Mouse (Mus musculus) intestine, postnatal 0 days (tissue): ENCODE data around the gene Ccpg1os. TPM values are rescaled to one million over a fixed set of nuclear protein-coding genes. Genes with fewer than 3 reads are reported as not detected.

Experiments used
- ATAC-seq: fragments of 200-750 bp; cut with Nextera tagmentation; 2 replicates; pipeline ENCODE4 v1.8.0; 2017; ENCODE audit warnings: mild to moderate bottlenecking, moderate TSS enrichment, moderate library complexity
- H3K27ac ChIP-seq: fragments of 300-500 bp; sonication (generic); 2 replicates; pipeline ENCODE4 v1.5.1; 2014; ENCODE audit warnings: mild to moderate bottlenecking, low read depth, low read length, moderate library complexity
- H3K27me3 ChIP-seq: fragments of 300-500 bp; sonication (generic); replicated peaks from 2 replicates; pipeline ENCODE4 v1.6.1; 2014; ENCODE audit warnings: low read length, mixed read lengths; ENCODE audit not compliant: control insufficient read depth, insufficient read depth
- H3K36me3 ChIP-seq: fragments of 300-500 bp; sonication (generic); 2 replicates; pipeline ENCODE4 v1.6.1; 2014; ENCODE audit warnings: mild to moderate bottlenecking, moderate library complexity; ENCODE audit not compliant: control insufficient read depth, insufficient read depth
- H3K4me1 ChIP-seq: fragments of 300-500 bp; sonication (generic); replicated peaks from 2 replicates; pipeline ENCODE4 v1.6.1; 2014; ENCODE audit warnings: antibody characterized with exemption, low read length, mixed read lengths; ENCODE audit not compliant: control insufficient read depth, insufficient read depth
- H3K4me2 ChIP-seq: fragments of 300-500 bp; sonication (generic); replicated peaks from 2 replicates; pipeline ENCODE4 v1.6.1; 2014; ENCODE audit warnings: low read depth, mild to moderate bottlenecking, moderate library complexity
- H3K4me3 ChIP-seq: fragments of 300-500 bp; sonication (generic); 2 replicates; pipeline ENCODE4 v1.5.1; 2014; ENCODE audit warnings: low read depth, low read length
- H3K9ac ChIP-seq: fragments of 300-500 bp; sonication (generic); 2 replicates; pipeline ENCODE4 v1.6.1; 2014; ENCODE audit warnings: mild to moderate bottlenecking, low read depth, low read length
- H3K9me3 ChIP-seq: fragments of 300-500 bp; sonication (generic); 2 replicates; pipeline ENCODE4 v1.6.1; 2016; ENCODE audit warnings: mixed run types; ENCODE audit not compliant: control insufficient read depth
- CTCF ChIP-seq: sonication (generic); IDR thresholded peaks from 2 replicates; pipeline ENCODE4 v1.5.1; 2016; ENCODE audit warnings: low read depth, mild to moderate bottlenecking, control low read depth, antibody characterized with exemption, moderate library complexity
- WGBS: fragments of 180-500 bp; shearing (Covaris S2); extraction: QIAGEN DNeasy Blood & Tissue Kit; methylation state at CpG from one replicate; pipeline ENCODE4 v1.1.7; 2014; 5-methylcytosine and 5-hydroxymethylcytosine counted together
- polyA plus RNA-seq: library from polyadenylated mRNA; unstranded; fragments of >200 nt; fragmentation: Nextera tagmentation; extraction: Ambion mirVana; gene quantifications from 2 replicates; pipeline ENCODE4 v1.2.1, GENCODE M21; 2015

The Ccpg1os gene
- polyA plus RNA-seq, 1 experiment from 2014 or later: 7.7 TPM

GRCm38 (mm10) chr9:72991420-72991819, 6.2 kb upstream of the Ccpg1os start:
- no peak for TF ChIP-seq CTCF
- 88% methylated on average over 2 of the region's 2 CpGs for WGBS
- Histone ChIP-seq H3K4me3 (no peak overlapping the region), H3K36me3 (no peaks in the 10 kb centered on the region), H3K9ac (no peak overlapping the region), H3K4me1 (no peaks in the 10 kb centered on the region), H3K27ac (no peak overlapping the region), H3K4me2 (no peak overlapping the region), H3K9me3 (no peaks in the 10 kb centered on the region), H3K27me3 (no peaks in the 10 kb centered on the region)
- no peak for ATAC-seq

- no peak for ATAC-seq
Observed at GRCm38 (mm10) chr9:72988706-72989105, 3.5 kb upstream of the Ccpg1os start.

GRCm38 (mm10) chr9:72987703-72988102, 2.5 kb upstream of the Ccpg1os start:
- WGBS: 59% methylated on average over 3 of the region's 3 CpGs
- Histone ChIP-seq H3K9me3 (no peaks in the 10 kb centered on the region), H3K4me2 (no peak overlapping the region), H3K27ac (no peak overlapping the region), H3K4me3 (no peak overlapping the region), H3K36me3 (no peaks in the 10 kb centered on the region), H3K4me1 (peaks cover 6% of the 10 kb centered on the region; the same call in 1 of the 2 replicates), H3K9ac (no peak overlapping the region), H3K27me3 (no peaks in the 10 kb centered on the region)
- ATAC-seq: no peak
- no peak for TF ChIP-seq CTCF

More at GRCm38 (mm10) chr9:72988706-72989105, 3.5 kb upstream of the Ccpg1os start:
- peaks cover 6% of the 10 kb centered on the region; the same call in 1 of the 2 replicates for H3K4me1 ChIP-seq
- H3K9me3 ChIP-seq: no peaks in the 10 kb centered on the region
- no peak for TF ChIP-seq CTCF
- no peak overlapping the region for H3K4me3 ChIP-seq
- H3K9ac ChIP-seq: no peak overlapping the region
- H3K36me3 ChIP-seq: no peaks in the 10 kb centered on the region
- no peak overlapping the region for H3K27ac ChIP-seq
- H3K27me3 ChIP-seq: no peaks in the 10 kb centered on the region
- 88% methylated on average over 5 of the region's 5 CpGs for WGBS
- H3K4me2 ChIP-seq: no peak overlapping the region

DNA sequence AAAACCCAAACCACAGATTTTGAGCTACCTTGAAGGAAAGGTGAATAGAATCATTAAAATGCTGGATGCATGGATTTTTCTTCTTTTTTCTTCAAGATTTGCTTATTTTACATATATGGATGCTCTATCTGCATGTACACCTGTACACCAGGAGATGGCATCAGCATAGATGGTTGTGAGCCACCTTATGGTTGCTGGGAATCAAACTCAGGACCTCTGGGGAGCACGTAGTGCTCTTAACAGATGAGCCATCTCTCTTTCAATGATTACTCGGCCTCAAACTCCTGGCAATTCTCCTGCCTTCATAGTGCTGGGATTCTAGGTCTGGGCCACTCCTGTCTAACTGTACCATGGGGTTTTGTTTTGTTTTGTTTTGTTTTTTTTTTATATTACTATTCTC, 2.1 kb downstream of the Ccpg1os start:
- peak; percentile 40 for TF ChIP-seq CTCF
- WGBS: 65% methylated on average over 2 of the region's 2 CpGs
- no peak overlapping the region for H3K4me3 ChIP-seq

DNA sequence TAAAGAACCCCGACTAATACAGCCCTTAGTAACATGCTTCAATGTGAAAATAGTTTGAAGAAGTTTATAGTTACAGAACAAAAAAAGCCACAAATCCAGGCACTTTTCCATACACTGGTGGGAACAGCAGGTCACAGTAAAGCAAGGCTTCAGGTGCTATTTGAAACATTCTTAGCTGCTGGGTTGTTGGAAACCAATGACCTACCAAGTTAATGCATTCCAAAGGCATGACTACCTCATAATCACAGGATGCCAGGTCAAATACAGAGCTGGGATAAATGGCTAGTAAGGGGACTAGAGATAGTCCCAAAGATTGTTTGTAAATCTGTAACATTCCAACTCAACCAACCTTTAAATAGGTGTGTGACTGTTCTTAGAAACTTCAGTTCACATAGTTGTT, 9.9 kb downstream of the Ccpg1os start:
- 95% methylated on average over 1 of the region's 1 CpGs for WGBS
- ATAC-seq: no peak

More for the DNA sequence above, 2.1 kb downstream of the Ccpg1os start:
- Histone ChIP-seq H3K9ac (no peak overlapping the region), H3K36me3 (no peaks in the 10 kb centered on the region), H3K27ac (no peak overlapping the region), H3K4me2 (no peak overlapping the region), H3K27me3 (no peaks in the 10 kb centered on the region), H3K9me3 (no peaks in the 10 kb centered on the region), H3K4me1 (peaks cover 6% of the 10 kb centered on the region; the same call in 1 of the 2 replicates)
- ATAC-seq: no peak

DNA sequence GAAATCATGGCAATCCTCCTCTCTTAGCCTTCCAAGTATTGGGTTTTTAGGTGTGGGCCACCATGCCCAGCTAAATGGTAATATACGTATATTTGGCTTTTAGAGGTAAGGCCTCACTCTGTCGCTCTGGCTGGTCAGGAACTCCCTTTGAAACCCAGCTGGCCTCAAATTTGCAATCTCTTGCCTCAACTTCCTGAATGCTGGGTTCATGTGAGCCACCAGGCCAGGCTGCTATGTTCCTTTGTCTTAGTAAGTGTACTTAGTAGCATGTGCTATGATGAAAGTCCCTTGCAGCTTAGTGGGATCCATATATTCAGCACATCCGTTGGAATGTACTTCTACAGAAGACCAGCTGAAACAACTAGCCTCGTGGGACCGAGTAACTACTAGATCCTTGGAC, 10.4 kb downstream of the Ccpg1os start:
- H3K9ac ChIP-seq: no peak overlapping the region
- TF ChIP-seq CTCF: no peak

More for the DNA sequence above, 9.9 kb downstream of the Ccpg1os start:
- Histone ChIP-seq H3K36me3 (no peaks in the 10 kb centered on the region), H3K27ac (no peak overlapping the region), H3K4me2 (no peak overlapping the region), H3K4me1 (no peaks in the 10 kb centered on the region), H3K9me3 (no peaks in the 10 kb centered on the region), H3K4me3 (no peak overlapping the region), H3K27me3 (no peaks in the 10 kb centered on the region), H3K9ac (no peak overlapping the region)
- TF ChIP-seq CTCF: no peak

GRCm38 (mm10) chr9:72972984-72973383, 12.2 kb downstream of the Ccpg1os start:
- no peak for TF ChIP-seq CTCF
- H3K9me3 ChIP-seq: no peaks in the 10 kb centered on the region
- no peak overlapping the region for H3K4me2 ChIP-seq
- H3K27me3 ChIP-seq: no peaks in the 10 kb centered on the region
- H3K4me1 ChIP-seq: no peaks in the 10 kb centered on the region
- no peak overlapping the region for H3K4me3 ChIP-seq
- no peak overlapping the region for H3K9ac ChIP-seq
- H3K36me3 ChIP-seq: no peaks in the 10 kb centered on the region
- no peak for ATAC-seq
- no peak overlapping the region for H3K27ac ChIP-seq

More for the DNA sequence above, 10.4 kb downstream of the Ccpg1os start:
- Histone ChIP-seq H3K9me3 (no peaks in the 10 kb centered on the region), H3K27me3 (no peaks in the 10 kb centered on the region), H3K4me3 (no peak overlapping the region), H3K36me3 (no peaks in the 10 kb centered on the region), H3K4me2 (no peak overlapping the region), H3K27ac (no peak overlapping the region), H3K4me1 (no peaks in the 10 kb centered on the region)
- 81% methylated on average over 5 of the region's 5 CpGs for WGBS
- no peak for ATAC-seq
